Mouse (Mus musculus): ENCODE data around the gene Aarsd1.

- no peak for TF ChIP-seq CTCF (conservative IDR thresholded peaks at IDR 0.05; ENCODE audit: insufficient read depth, insufficient read length, low read depth, low read length)
- no peak for TF ChIP-seq POLR2A (IDR thresholded peaks at IDR 0.05; ENCODE audit: low read depth, low read length)
Observed at GRCm38 (mm10) chr11:101416433-101417100, 848 bp downstream of the Aarsd1 start.
